Mouse (Mus musculus) brain, adult 10 weeks (tissue): ENCODE results near the gene Yipf1. TPM values are rescaled to one million over a fixed set of nuclear protein-coding genes. Genes with fewer than 3 reads are reported as not detected.

Experiments
- polyA plus RNA-seq: library from polyadenylated mRNA; stranded (reverse); fragments of 350-450 nt; fragmentation: Illumina TruSeq; extraction: RNeasy Lipid Tissue Mini Kit (QIAGEN cat#74804); gene quantifications from one replicate; pipeline ENCODE4 v1.2.3, GENCODE M21; 2015; ENCODE audit warnings: low read depth, low replicate concordance

Yipf1 gene
- 61.8 TPM for polyA plus RNA-seq

GRCm38 (mm10) chr4:107313690-107314478 is at the start of gene Yipf1:
Yipf1 (plus strand) TSS chr4:107314363.

GRCm38 (mm10) chr4:107306966-107307365 is 7.2 kb upstream of the Yipf1 start, which contains the start of gene Dio1:
Dio1 (minus strand) TSS chr4:107307169.

GRCm38 (mm10) chr4:107367567-107368314 is 53.6 kb downstream of the Yipf1 start, which contains the start of gene Ndc1:
Ndc1 (plus strand) TSS chr4:107367784.

Other genes starting within 250 kb of the Yipf1 start
- gene Mrpl37, start 247.5 kb upstream of the Yipf1 start, polyA plus RNA-seq: 68.4 TPM
- gene Cyb5rl, start 247.4 kb upstream of the Yipf1 start, polyA plus RNA-seq: 6.5 TPM
- not detected for gene Cdcp2, start 217.5 kb upstream of the Yipf1 start, polyA plus RNA-seq
- 349 TPM for gene Tmem59, start 136.0 kb upstream of the Yipf1 start, polyA plus RNA-seq
- gene Tceanc2, start 135.2 kb upstream of the Yipf1 start, polyA plus RNA-seq: 17.0 TPM
- gene Ldlrad1, start 105.2 kb upstream of the Yipf1 start, polyA plus RNA-seq: not detected
- gene Lrrc42, start 60.8 kb upstream of the Yipf1 start, polyA plus RNA-seq: 28.3 TPM
- 34.7 TPM for gene Hspb11, start 60.8 kb upstream of the Yipf1 start, polyA plus RNA-seq
- not detected for gene Dio1, start 7.2 kb upstream of the Yipf1 start, polyA plus RNA-seq
- 8.6 TPM for gene Ndc1, start 53.4 kb downstream of the Yipf1 start, polyA plus RNA-seq
- gene Glis1, start 120.2 kb downstream of the Yipf1 start, polyA plus RNA-seq: 0.31 TPM